Mouse (Mus musculus): ENCODE data around the gene Ccng2.

DNA sequence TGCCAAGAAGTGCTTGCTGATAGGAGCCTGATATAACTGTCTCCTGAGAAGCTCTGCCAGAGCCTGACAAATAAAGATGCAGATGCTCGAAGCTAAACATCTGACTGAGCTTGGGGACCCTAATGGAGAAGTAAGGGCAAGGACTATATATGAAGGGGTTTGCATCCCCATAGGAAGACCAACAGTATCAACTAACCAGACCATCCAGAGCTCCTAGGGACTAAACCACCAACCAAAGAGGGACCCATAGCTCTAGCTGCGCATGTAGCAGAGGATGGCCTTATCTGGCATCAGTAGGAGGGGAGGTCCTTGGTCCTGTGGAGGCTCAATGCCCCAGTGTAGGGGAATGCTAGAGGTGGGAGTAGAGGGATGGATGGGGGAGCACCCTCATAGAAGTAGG lies 42.5 kb upstream of the Ccng2 start:
- TF ChIP-seq CTCF (IDR thresholded peaks at IDR 0.05; ENCODE audit: low read depth, low read length), result no peak
- TF ChIP-seq GATA1 (IDR thresholded peaks at IDR 0.05; ENCODE audit: borderline replicate concordance, low read length), result no peak
- TF ChIP-seq TAL1 (conservative IDR thresholded peaks at IDR 0.05; ENCODE audit: low read depth, low read length), result no peak
- no peak for TF ChIP-seq POLR2AphosphoS5 (IDR thresholded peaks at IDR 0.05; ENCODE audit: insufficient replicate concordance, low read depth, low read length)
- TF ChIP-seq GATA2 (IDR thresholded peaks at IDR 0.05; ENCODE audit: borderline replicate concordance, low read depth, low read length), result no peak

All from G1E (cell line).